Mouse (Mus musculus): Measurements from ENCODE around the gene Zfp280c.
A peak's percentile ranks its signal among the peaks of the same experiment; 100 is the strongest.

Gene Zfp280c

DNA sequence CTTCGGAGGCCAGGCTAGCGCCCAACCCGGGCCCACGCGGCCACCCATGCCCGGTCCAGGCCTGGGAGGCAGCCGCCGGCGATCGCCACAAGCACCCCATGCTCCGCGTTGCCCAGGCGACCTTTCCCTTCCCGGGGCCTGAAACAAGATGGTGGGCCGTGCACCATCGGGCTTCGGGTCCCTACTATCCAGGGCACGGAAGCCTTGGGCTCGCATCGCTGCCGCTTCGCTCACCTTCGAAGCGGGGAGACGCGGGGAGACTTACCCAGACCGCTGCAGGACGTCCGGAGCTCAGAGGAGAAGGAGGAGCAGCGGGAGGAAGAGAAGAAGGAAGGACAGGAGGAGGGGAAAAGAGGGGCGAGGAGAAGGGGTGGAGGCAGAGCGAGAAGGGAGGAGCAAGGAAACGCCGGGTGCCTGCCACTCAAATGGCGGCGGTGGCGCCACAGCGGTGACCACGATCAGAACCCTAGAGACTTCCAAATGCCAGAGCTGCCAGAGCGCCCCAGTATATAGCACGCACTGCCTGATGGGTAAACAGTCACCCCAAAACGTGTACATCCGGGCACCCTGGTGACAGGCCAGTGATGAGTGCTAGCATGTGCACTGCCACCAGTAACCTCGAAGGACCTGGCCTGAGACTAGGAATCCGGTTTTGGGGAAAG, at the start of gene Zfp280c:
Gene Zfp280c, minus strand, starts transcription at position 406 of the 662 bp plus-strand sequence.
- DNase-seq: peak; percentile 65 to 67

GRCm38 (mm10) chrX:48637032-48637431, 42.7 kb upstream of the Zfp280c start:
- no peak for DNase-seq

GRCm38 (mm10) chrX:48624054-48624420, 29.7 kb upstream of the Zfp280c start:
- DNase-seq: no peak

- DNase-seq: peak; percentile 81 to 82
Measured at GRCm38 (mm10) chrX:48623379-48624053, 29.2 kb upstream of the Zfp280c start, which contains the start of gene Slc25a14. Gene Slc25a14 (plus strand): TSS chrX:48623413.

- no peak for DNase-seq
Measured at GRCm38 (mm10) chrX:48623049-48623378, 28.7 kb upstream of the Zfp280c start.

GRCm38 (mm10) chrX:48604872-48605271, 10.6 kb upstream of the Zfp280c start:
- DNase-seq: no peak

GRCm38 (mm10) chrX:48596906-48597305, 2.6 kb upstream of the Zfp280c start:
- DNase-seq: no peak

- no peak for DNase-seq
Measured at GRCm38 (mm10) chrX:48596053-48596452, 1.7 kb upstream of the Zfp280c start.

DNA sequence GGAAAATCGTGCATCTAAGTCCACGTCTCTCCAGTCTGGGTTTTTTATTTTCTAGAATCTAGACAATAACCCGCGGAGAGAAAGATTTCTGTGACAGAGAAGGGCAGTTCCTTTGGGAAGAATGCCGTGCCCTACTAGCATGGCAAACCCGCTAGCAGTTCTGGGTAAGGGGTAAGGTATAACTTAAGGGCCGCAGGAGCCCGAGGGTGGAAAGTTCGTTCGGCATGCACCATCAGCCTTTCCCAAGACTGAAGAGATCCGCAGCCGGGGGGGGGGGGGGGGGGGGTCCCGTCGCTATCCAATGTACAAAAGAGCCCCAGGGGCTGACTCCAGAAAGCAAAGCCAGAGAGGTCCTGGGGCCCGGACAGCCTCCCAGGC, 594 bp downstream of the Zfp280c start:
- peak in 1 of 2 experiments; percentile 0 for DNase-seq

DNA sequence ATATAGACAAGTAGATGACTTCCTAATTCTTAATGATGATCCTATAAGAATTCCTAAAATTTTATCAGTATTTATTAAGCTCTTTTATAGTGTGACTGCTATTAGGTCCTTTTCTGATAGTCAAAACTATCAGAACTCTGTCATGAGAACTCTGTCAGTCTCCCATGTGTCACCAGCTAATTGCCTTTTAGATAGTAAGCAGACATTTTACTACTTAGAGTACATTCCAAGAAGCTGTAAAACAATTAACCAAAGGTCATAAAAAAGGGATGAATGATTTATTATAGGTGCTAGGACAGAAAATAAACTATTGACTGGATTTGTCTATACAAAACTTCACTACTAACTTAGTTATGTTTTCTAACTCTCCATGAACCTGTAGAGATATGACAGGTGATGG, 11.0 kb downstream of the Zfp280c start:
- no peak for DNase-seq

DNA sequence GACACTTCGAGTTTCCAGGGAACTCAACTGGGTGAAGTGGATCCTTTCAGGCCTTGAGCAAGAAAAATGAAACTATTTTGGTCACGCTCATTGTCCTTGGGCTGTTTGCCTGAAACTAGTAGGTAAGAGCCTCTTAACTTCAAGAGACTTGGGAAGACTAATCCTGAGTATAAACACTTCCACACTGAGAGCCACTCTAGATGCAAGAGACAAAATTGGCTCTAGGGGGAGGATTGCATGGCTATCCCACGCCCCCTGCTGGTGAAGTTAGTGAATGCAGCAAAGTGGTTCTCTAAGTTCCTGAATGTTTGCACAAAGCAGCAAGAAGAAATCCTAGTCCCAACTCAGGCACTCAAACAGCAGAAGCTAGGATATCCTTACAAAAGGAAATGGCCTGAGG, 62.1 kb downstream of the Zfp280c start:
- peak; percentile 73 to 81 for DNase-seq

- no peak for DNase-seq
Measured at GRCm38 (mm10) chrX:48526435-48526834, 67.9 kb downstream of the Zfp280c start.

GRCm38 (mm10) chrX:48525866-48526265, 68.4 kb downstream of the Zfp280c start:
- no peak for DNase-seq

GRCm38 (mm10) chrX:48525332-48525731, 69.0 kb downstream of the Zfp280c start:
- DNase-seq: no peak

DNA sequence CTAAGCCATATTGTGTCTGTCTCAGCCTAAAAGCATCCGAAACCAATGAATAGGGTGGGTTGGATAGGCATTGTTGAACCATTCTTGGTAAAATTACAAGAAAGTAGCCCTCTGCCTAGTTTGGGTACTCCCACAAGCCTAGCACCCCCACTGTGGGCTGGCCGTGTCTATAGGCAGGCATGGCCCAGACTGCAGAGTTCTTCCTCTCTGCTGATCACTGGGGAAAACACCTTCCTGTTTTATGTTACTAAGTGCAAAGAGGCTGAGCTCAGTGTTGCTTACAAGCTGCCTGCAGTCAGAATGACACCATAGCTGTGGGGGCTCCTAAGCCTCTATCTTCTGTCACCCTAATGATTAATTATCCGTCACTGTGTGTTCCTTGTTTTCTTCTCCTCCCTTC, 70.8 kb downstream of the Zfp280c start:
- DNase-seq: no peak

DNA sequence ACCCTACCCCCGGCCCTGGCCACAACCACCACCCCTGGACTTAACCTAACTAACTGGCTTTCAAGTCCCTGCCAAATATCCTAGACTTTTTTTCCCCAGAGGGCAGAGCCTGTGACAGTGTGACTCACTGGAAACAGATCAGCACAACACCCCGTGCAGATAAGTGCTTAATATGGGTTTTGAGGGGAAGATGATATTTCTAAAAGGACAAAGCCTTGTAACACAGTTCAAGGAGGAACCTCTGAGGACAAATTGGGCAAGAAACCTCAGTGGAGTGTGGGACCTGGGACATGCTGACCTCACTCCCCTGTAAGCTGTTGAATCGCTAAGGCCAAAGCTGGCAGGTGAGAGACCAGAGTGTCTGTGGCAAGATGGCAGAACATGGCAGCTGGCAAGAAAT, 72.7 kb downstream of the Zfp280c start:
- DNase-seq: no peak

- DNase-seq: no peak
Measured at GRCm38 (mm10) chrX:48519549-48520085, 74.7 kb downstream of the Zfp280c start.

DNA sequence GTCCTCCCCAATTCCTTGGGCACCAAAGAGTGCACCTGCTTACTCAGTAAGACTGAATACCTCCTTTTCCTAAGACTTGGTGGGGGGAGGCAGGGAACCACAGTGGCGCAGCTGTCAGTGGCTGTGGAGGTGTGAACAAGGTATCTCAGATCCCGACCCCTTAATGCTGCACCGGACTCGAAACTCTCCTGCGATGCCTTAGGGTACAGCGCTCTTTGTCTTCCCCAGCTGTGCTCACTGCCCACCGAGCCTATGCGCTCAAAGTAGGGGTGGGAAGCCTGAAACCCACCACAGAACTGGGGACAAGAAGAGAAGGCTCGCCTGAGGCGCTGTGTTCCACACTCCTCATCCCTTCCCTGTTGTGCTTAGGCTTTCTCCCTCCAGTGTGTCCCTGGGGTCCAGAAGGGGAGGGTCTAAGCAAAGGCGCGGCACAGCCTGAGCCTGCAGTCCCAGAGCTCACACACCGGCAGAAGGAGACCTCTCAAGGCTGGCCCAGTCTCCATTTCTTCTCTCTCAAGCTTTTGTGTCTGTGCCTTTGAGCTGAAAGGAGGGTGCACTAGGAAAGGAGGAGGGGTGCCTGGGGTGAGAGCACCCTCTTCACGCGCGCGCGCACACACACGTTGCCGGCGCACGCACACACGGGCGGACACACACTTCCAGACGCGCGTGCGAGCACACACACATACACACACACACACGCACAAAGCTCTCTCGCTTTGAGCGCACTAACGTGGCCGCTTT, 75.3 kb downstream of the Zfp280c start, which contains the start of gene Rab33a:
Gene Rab33a, plus strand, starts transcription at position 478 of the 741 bp plus-strand sequence.
- no peak for DNase-seq

DNA sequence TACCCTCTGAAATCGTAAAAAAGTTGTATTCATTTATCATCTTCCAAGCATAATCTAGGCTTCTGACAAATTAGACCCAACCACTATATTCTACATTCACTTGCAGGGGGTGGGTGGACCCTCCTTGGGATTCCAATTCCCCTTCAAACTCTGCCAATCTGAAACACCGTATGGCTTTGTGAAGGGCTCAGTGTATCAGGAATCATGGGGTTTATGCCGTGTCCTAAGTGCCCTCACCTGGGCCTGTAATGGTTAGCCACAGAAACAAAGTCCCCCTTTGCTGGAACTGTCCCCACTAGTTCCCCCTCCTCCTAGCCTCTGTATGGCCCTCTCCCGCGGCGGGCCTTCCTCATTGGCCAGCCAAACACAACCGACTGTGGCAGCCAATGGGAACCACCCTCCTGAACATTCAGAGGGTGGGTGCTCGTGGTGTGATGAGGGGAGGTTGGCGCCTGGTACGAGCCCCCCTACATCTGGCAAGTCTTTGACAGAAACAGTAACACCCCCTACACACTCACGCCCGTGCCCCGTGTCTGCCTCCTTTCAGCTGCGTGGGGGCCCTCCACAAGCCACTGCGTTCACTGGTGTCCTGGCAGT, 76.0 kb downstream of the Zfp280c start:
- DNase-seq: no peak

DNA sequence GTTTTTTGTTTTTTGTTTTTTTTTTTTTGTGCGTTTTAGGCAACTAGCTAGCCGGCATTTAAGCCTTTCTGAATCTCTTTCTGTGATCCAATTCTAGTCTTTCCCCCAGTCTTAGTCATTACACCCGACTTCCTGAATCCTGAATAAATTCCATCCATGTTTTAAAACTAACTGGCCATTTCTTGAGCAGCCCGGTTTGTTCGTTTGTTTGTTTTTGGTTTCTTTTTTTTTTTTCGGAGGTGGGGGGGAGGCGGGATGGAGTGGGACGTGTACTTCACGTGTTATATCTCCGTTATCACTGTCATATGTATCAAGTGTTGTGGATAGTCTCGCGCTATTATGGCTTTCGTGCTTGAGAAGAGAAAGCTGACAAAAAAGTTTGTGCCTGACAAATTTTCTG, 80.5 kb downstream of the Zfp280c start:
- no peak for DNase-seq

- peak; percentile 95 to 96 for DNase-seq
Measured at GRCm38 (mm10) chrX:48513166-48513807, 81.0 kb downstream of the Zfp280c start, which contains the start of gene Aifm1. Gene Aifm1 (minus strand): TSS chrX:48513563.

- DNase-seq: no peak
Measured at GRCm38 (mm10) chrX:48493763-48494162, 100.5 kb downstream of the Zfp280c start.

Data from lung, adult 18-20 months (tissue).